Mouse (Mus musculus): ENCODE measurements around the gene Metrn.

DNA sequence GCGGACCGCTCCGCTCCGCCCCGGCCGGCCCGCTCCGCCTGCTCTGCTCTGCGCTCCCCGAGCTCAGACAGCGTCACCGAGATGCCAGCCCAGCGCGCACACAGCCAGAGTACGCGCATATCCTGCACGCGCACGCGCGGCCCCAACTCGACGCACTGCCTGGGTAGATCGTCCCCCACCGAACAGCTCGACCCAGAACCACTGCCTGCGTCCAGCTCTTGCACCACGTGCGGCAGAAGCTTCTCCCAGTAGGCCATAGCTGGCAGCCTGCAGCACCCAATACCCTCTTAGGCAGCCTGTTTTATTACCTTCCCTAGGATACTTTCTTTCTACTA, 40.1 kb upstream of the Metrn start, which contains the start of gene Rhbdl1:
- no peak for TF ChIP-seq GATA1 (IDR thresholded peaks at IDR 0.05; ENCODE audit: borderline replicate concordance, low read length)
- no peak for TF ChIP-seq FLI1 (IDR thresholded peaks at IDR 0.05; ENCODE audit: low read length)
